8 mouse cellular contexts compared by ENCODE assay signal in the genomic region with DNA sequence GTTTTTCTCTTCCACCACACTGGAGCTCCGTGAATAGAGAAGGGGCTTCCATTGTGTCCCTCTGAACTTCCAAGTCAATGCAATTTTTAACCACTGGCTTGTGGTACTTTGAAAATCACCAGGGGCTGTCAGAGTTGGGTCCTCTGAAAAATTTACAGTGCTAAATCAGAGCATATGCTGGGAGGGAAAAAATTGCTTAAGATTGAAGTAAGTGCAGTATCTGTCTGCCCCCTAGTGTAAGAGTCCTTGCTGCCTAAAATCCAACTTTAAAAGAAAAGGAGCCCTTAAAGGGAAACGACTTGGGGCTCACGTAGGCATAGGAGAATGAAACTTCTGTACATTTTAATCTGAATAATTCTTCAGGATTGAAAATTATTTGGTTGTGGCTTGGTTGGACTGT. TPM values are rescaled to one million over a fixed set of nuclear protein-coding genes. Genes with fewer than 3 reads are reported as not detected.
A peak's percentile ranks its signal among the peaks of the same experiment; 100 is the strongest.
DNase-seq lines count a peak whose midpoint lies in the region; ATAC-seq and TF ChIP-seq lines count a peak whose summit lies in the region.

No protein-coding gene starts in this region.

- H3K9me3 ChIP-seq in forebrain, embryonic 11.5 days (ENCODE audit: control insufficient read depth, low read length) = no peaks in the 10 kb centered on the region
- H3K9me3 ChIP-seq in intestine, postnatal 0 days (ENCODE audit: control insufficient read depth) = no peaks in the 10 kb centered on the region
- no peaks in the 10 kb centered on the region for H3K9me3 ChIP-seq in lung, embryonic 16.5 days (ENCODE audit: control insufficient read depth, low read length)

- peaks cover 32% of the 10 kb centered on the region for H3K27me3 ChIP-seq in forebrain, embryonic 11.5 days (ENCODE audit: control insufficient read depth, insufficient read depth, low read length)
- peaks cover 31% of the 10 kb centered on the region for H3K27me3 ChIP-seq in intestine, postnatal 0 days (replicated peaks; ENCODE audit: control insufficient read depth, insufficient read depth, low read length)
- no peaks in the 10 kb centered on the region for H3K27me3 ChIP-seq in lung, embryonic 16.5 days (ENCODE audit: control insufficient read depth, insufficient read depth, low read depth, low read length)

- 4% methylated on average over 3 of the region's 3 CpGs for WGBS in lung, adult 2 months
- WGBS in forebrain, embryonic 11.5 days = 0% methylated on average over 3 of the region's 3 CpGs
- WGBS in intestine, postnatal 0 days = 9% methylated on average over 3 of the region's 3 CpGs
- 0% methylated on average over 3 of the region's 3 CpGs for WGBS in lung, embryonic 16.5 days

- ATAC-seq in forebrain, embryonic 11.5 days (replicated peaks; ENCODE audit: low FRiP score) = no peak
- ATAC-seq in intestine, postnatal 0 days = no peak
- ATAC-seq in lung, embryonic 16.5 days (ENCODE audit: low read depth) = peak; percentile 3; the same call in 1 of the 2 replicates

- H3K4me1 ChIP-seq in lung, adult 2 months (ENCODE audit: control insufficient read depth, insufficient read depth, low read length) = 0 out of 2 replicates have a peak, but pooled peaks cover 1% of the 10 kb centered on the region
- 0 out of 2 replicates have a peak, but pooled peaks cover 2% of the 10 kb centered on the region for H3K4me1 ChIP-seq in forebrain, embryonic 11.5 days (replicated peaks; ENCODE audit: control insufficient read depth, insufficient read depth, low read length)
- no peaks in the 10 kb centered on the region; the same call in 1 of the 2 replicates for H3K4me1 ChIP-seq in intestine, postnatal 0 days (replicated peaks; ENCODE audit: control insufficient read depth, insufficient read depth, low read length)
- H3K4me1 ChIP-seq in lung, embryonic 16.5 days (replicated peaks; ENCODE audit: control insufficient read depth, insufficient read depth, low read length) = peaks cover 6% of the 10 kb centered on the region; the same call in 1 of the 2 replicates

- H3K4me2 ChIP-seq in forebrain, embryonic 11.5 days (ENCODE audit: low read depth, low read length, severe bottlenecking) = peak overlapping the region; percentile 59
- H3K4me2 ChIP-seq in intestine, postnatal 0 days (replicated peaks; ENCODE audit: low read depth) = peak overlapping the region; percentile 77
- peak overlapping the region; percentile 96 for H3K4me2 ChIP-seq in lung, embryonic 16.5 days (ENCODE audit: low read depth, low read length)

- peak overlapping the region; percentile 91 for H3K27ac ChIP-seq in forebrain, embryonic 11.5 days (ENCODE audit: low read depth, low read length)
- H3K27ac ChIP-seq in intestine, postnatal 0 days (ENCODE audit: low read depth, low read length) = no peak overlapping the region
- H3K27ac ChIP-seq in lung, embryonic 16.5 days (ENCODE audit: low read length) = peak overlapping the region; percentile 98

- DNase-seq in lung, adult 2 months = peak; percentile 21
- no peak for DNase-seq in lung, postnatal 14 days
- no peak for DNase-seq in forebrain, embryonic 11.5 days (ENCODE audit: low spot score)
- peak; percentile 61 for DNase-seq in yolk sac, embryonic 10.5 days (ENCODE audit: low spot score)
- DNase-seq in left cerebral cortex, adult 8-10 months (ENCODE audit: low spot score in 2 of 2) = no peak
- DNase-seq in thymus, postnatal 36 days = no peak

- no peak for TF ChIP-seq POLR2A in lung, adult 2 months (IDR thresholded peaks at IDR 0.05; ENCODE audit: borderline replicate concordance, extremely low read depth, low read depth, low read length)

- TF ChIP-seq CTCF in lung, adult 2 months (IDR thresholded peaks at IDR 0.05; ENCODE audit: insufficient read depth, low read length) = no peak
- peak; percentile 77 for TF ChIP-seq CTCF in intestine, postnatal 0 days (IDR thresholded peaks at IDR 0.05; ENCODE audit: low read depth)

- no peaks in the 10 kb centered on the region for H3K36me3 ChIP-seq in forebrain, embryonic 11.5 days (ENCODE audit: control insufficient read depth, insufficient read depth, low read length)
- no peaks in the 10 kb centered on the region for H3K36me3 ChIP-seq in intestine, postnatal 0 days (ENCODE audit: control insufficient read depth, insufficient read depth)
- H3K36me3 ChIP-seq in lung, embryonic 16.5 days (ENCODE audit: control insufficient read depth, insufficient read depth, low read length) = no peaks in the 10 kb centered on the region

- H3K4me3 ChIP-seq in lung, adult 2 months (replicated peaks; ENCODE audit: extremely low read depth, low read depth, low read length) = peak overlapping the region; percentile 44
- peak overlapping the region; percentile 79 for H3K4me3 ChIP-seq in forebrain, embryonic 11.5 days (ENCODE audit: low read depth, low read length)
- peak overlapping the region; percentile 42 for H3K4me3 ChIP-seq in intestine, postnatal 0 days (ENCODE audit: low read depth, low read length)
- peak overlapping the region; percentile 72 for H3K4me3 ChIP-seq in lung, embryonic 16.5 days (ENCODE audit: low read length)

- H3K9ac ChIP-seq in forebrain, embryonic 11.5 days (ENCODE audit: low read length) = peak overlapping the region; percentile 88
- H3K9ac ChIP-seq in intestine, postnatal 0 days (ENCODE audit: low read depth, low read length) = no peak overlapping the region
- H3K9ac ChIP-seq in lung, embryonic 16.5 days (ENCODE audit: low read length) = peak overlapping the region; percentile 88

RNA-seq across cellular contexts. Expression of gene Nr2f2, which starts 1.7 kb away (rescaled TPM):
- 231 and 263 TPM in 2 replicates for polyA plus RNA-seq in lung, adult 2 months (2012; rRNA removed)
- polyA plus RNA-seq in forebrain, embryonic 11.5 days (2014; fragmentation: Nextera tagmentation; extraction: Ambion mirVana) = 124 and 137 TPM in 2 replicates
- polyA plus RNA-seq in intestine, postnatal 0 days (2015; fragmentation: Nextera tagmentation; extraction: Ambion mirVana) = 17.9 and 19.1 TPM in 2 replicates
- polyA plus RNA-seq in lung, embryonic 16.5 days (2015; fragmentation: Nextera tagmentation; extraction: Ambion mirVana) = 83.5 and 95.7 TPM in 2 replicates
- total RNA-seq in left cerebral cortex, adult 8-10 months (2022) = 10 to 100 TPM; 20.1 to 32.6 (median 27.2) TPM

Comparison
In these comparisons a context has a peak if more than half of its experiments do, and no peak if none do; other contexts are left out.
1. DNase-seq: peak in lung, adult 2 months (single experiment) and yolk sac, embryonic 10.5 days (single experiment); none in lung, postnatal 14 days (single experiment), forebrain, embryonic 11.5 days (single experiment), left cerebral cortex, adult 8-10 months (0 of 2) and thymus, postnatal 36 days (0 of 2).
2. Peak in every context shown above with its lines, with median percentiles within 50 percentile points of each other: H3K4me3 ChIP-seq and H3K4me2 ChIP-seq.